Mouse (Mus musculus) CH12.LX (cell line): ENCODE measurements around the gene Dhtkd1.

Experiments used
- CTCF ChIP-seq, 2 experiments: IDR thresholded peaks in 1 of 2; conservative IDR thresholded peaks in 1 of 2; 2 replicates each; pipeline ENCODE4 v1.5.1; 2011 to 2012; ENCODE audit warnings: low read depth in 2 of 2, low read length in 2 of 2, improper control_type of control experiment in 1 of 2, inconsistent platforms in 1 of 2, mild to moderate bottlenecking in 1 of 2, moderate library complexity in 1 of 2
- E2F4 ChIP-seq: IDR thresholded peaks from 2 replicates; pipeline ENCODE4 v1.6.1; 2011; ENCODE audit warnings: low read depth, low read length, improper control_type of control experiment; ENCODE audit not compliant: insufficient replicate concordance
- MAX ChIP-seq: IDR thresholded peaks from 2 replicates; pipeline ENCODE4 v1.6.1; 2011; ENCODE audit warnings: low read length, improper control_type of control experiment
- MEF2A ChIP-seq: IDR thresholded peaks from 2 replicates; pipeline ENCODE4 v1.6.1; 2014; ENCODE audit warnings: low read depth, mild to moderate bottlenecking, inconsistent platforms, low read length, improper control_type of control experiment, borderline replicate concordance
- MXI1 ChIP-seq: IDR thresholded peaks from 2 replicates; pipeline ENCODE4 v1.6.1; 2011; ENCODE audit warnings: mild to moderate bottlenecking, low read depth, low read length, improper control_type of control experiment
- POLR2A ChIP-seq: IDR thresholded peaks from 2 replicates; pipeline ENCODE4 v1.6.1; 2011; ENCODE audit warnings: low read depth, mild to moderate bottlenecking, improper control_type of control experiment, low read length
- ZMIZ1 ChIP-seq: IDR thresholded peaks from 2 replicates; pipeline ENCODE4 v1.6.1; 2012; ENCODE audit warnings: low read depth, mild to moderate bottlenecking, inconsistent platforms, low read length, improper control_type of control experiment

DNA sequence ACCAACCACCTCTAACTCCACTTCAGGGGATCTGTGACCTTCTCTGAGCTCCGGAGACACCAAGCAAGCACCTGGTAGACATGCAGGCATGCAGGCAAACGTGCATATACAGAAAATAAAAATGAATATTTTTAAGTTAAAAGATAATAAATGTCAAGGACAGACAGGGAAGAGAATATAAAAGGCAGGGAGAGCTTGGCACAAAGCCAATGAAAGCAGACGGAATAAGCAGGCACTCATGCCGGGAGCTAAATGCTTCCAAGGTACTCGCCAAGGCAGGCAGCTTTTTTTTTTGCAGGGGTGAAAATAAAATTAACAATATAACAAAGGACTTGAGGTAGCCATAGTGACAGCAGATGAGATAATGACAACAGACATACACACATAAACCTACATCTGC is 36.5 kb downstream of the Dhtkd1 start:
- TF ChIP-seq CTCF (conservative IDR thresholded peaks at IDR 0.05 in 1 of 2, IDR thresholded peaks at IDR 0.05 in 1 of 2; ENCODE audit: low read depth in 2 of 2, low read length in 2 of 2) (no peak), POLR2A (no peak), E2F4 (no peak), ZMIZ1 (no peak), MEF2A (no peak), MXI1 (no peak), MAX (no peak)
